Mouse (Mus musculus): ENCODE measurements around the gene Yipf6.
"Not testable (repeated sequence)": the region's sequence is repeated elsewhere in the genome, so short reads cannot be mapped to it uniquely, and the experiment has no call there.

Gene Yipf6

DNA sequence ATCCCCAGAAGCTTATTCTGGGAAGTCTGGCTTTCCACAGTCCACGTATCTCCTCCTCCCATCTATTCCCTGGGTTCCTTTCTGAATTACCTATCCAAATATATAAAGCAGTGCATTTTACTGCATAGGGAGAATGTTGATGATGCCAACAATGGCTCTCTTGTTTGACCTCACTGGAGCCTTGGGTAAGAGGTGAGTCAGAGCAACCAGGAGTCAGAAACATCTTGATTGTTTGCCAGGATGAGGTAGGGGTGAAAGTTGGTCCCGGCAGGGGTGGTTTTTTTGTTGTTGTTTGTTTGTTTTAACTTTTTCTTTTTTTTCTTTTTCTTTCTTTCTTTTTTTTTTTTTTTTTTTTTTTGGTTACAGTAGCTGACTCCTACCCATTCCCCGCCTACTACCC, at the start of gene Yipf6:
TSS of gene Yipf6 (plus strand) at position 216 of the 400 bp plus-strand sequence.
- DNase-seq (ENCODE audit: low spot score) = no peak

DNA sequence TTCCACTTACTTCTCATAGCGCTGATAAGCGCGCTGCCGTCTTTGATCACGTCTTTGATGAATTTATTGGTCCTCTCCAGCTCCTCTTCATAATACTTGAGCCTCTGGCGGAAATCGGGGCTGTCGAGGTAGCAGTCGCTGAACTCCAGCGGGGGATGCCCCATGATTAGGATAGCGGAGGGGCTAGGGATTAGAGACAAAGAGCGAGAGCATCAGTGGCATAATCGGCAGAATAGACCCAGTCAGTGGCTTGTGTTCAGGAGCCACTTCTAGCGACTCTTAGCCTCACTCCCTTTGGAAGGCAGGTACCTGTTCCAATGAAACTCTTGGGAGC, 46.1 kb upstream of the Yipf6 start:
- DNase-seq (ENCODE audit: low spot score) = no peak

DNA sequence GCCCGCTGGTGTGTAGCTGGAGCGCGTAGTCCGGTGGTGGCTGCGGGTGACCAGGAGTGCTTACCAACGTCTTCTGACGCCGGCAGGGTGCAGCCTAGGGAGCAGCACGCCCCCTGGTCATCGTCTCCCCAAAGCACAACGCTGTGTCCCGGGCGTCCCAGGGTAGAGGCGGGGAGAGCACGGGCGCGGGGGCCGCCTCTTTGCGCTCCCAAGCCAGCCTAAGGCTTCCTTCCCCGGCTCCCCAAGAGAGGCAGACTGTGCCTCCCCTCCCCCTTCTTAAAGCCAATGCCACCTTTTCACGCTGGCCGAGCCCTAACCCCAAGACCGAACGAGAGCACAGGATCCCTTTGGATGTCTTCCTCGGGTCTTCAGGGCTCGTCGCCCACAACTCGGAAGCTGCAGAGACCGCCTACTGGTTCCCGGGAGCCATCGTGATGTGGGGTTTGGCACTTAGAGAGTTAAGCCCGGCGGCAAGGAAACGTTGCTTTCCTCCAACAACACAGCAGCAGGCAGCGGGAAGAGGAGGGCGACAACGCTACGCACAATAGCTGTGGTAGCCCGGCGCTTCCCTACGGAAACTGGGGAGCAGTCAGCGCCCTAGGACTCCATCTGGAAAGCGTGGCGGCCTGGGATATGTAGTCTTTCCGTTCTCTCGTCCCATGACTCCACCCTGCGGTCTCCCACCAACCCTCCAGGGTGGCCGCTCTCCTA, 45.6 kb upstream of the Yipf6 start, which contains the start of gene Ophn1:
TSS of gene Ophn1 (minus strand) at position 620 of the 711 bp plus-strand sequence.
- peak; percentile 43 for DNase-seq (ENCODE audit: low spot score)

DNA sequence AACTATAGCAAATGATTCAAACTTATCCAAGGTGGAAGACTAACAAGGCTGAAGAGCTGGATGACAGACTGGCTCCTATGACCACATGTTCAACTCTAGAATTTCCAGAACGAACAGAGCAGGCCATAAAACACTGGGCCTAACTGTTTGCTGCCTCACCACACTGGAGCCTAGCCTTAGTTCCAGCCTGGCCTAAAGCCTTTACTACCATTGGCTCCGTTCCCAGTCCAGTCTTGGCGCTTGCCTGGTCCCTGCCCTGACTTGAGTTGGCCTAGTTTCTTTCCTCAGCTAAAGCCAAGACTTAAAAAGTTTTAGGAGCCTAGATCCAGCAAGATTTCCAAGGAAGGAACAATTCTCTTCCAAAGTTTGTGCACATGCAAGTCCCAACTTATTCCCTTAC, 37.8 kb upstream of the Yipf6 start:
- no peak for DNase-seq (ENCODE audit: low spot score)

DNA sequence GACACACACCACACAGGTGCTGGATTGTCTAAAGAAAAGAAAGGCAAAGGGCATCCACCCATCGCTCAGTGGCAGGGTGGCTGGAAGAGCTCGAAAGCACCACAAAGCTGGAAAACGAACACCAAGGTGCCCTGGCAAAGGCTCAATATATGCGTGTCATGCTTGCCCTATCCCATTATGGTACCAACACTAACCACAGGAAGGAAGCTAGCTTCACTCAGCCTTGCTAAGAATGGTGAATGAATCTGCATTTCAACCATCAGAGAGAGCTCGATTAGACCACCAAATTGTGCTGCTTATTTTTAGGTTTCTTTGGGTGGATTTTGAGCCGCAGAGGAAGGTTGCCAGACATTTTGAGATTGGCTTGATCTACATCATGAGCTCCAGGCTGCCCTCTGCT, 31.9 kb upstream of the Yipf6 start:
- DNase-seq (ENCODE audit: low spot score) = no peak

DNA sequence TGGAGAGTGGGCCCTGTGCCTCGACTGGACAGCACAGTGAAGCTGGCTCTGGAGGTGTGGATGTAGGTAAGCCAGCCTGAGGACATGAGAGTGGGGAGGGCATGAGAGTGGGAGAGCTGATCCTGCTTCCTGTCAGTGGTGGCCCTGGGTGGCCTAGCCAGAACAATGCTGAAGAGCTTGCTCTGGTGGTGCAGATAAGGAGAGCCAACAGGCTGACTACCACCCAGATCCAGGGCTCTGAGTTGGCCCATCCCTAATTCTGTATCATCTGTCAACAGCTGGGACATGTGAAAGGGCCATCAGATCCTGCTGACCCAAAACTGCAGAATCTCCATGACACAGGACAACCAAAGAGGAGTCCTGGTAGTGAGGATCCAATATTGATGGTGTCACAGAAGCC, 27.2 kb upstream of the Yipf6 start:
- DNase-seq (ENCODE audit: low spot score) = no peak

DNA sequence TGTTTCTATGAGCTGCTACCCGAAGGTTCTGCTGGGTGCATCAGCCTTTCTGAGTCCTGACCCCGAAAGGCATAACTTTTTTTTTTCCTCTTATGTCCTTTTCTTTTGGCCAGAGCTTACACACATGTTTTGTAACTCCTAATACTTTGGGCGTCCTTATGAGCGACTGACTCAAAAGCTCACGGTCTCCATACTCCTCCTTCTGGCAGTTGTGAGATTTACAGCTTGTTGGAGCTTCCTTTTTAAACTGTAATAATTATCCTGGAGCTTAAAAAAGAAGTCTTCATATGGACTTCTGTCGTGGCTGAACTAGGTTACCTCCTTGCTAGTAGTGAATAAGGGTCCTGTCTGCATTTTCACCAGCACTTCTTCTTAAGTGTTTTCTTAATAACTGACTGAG, 16.7 kb upstream of the Yipf6 start:
- no peak for DNase-seq (ENCODE audit: low spot score)

DNA sequence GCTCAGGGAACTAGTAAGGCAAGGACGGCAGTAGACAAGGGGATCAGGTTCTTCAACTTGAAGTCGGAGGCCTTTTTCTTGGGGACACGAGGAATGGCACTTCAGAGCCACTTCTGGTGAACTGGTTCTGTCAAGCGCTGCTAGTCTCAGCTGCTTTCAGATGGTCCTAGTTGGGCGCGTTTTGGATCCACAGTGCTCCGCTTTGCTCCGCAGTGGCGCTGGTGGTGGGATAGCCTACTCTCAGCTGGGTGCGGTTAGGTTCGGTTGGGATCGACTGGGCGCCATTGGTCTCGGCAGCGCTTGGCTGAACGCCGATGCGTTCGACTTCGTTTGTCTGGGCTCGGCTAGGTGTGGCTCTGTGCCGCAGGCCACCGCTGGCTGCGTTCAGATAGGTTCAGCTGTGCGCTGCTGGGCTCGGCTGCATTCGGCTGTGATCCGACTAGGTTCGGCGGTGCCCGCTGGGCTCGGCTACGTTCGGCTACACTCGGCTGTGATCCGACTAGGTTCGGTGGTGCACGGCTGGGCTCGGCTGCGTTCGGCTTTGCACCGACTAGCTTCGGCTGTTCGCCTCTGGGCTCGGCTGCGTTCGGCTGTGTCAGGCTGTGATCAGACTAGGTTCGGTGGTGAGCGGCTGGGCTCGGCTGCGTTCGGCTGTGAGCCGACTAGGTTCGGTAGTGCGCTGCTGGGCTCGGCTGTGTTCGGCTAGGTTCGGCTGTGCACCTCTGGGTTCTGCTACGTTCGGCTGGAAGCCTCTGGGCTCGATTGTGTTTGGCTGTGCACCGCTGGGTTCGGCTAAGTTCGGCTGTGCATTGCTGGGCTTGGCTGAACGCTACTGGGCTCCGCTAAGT, 815 bp downstream of the Yipf6 start:
- DNase-seq (ENCODE audit: low spot score) = peak; percentile 88

DNA sequence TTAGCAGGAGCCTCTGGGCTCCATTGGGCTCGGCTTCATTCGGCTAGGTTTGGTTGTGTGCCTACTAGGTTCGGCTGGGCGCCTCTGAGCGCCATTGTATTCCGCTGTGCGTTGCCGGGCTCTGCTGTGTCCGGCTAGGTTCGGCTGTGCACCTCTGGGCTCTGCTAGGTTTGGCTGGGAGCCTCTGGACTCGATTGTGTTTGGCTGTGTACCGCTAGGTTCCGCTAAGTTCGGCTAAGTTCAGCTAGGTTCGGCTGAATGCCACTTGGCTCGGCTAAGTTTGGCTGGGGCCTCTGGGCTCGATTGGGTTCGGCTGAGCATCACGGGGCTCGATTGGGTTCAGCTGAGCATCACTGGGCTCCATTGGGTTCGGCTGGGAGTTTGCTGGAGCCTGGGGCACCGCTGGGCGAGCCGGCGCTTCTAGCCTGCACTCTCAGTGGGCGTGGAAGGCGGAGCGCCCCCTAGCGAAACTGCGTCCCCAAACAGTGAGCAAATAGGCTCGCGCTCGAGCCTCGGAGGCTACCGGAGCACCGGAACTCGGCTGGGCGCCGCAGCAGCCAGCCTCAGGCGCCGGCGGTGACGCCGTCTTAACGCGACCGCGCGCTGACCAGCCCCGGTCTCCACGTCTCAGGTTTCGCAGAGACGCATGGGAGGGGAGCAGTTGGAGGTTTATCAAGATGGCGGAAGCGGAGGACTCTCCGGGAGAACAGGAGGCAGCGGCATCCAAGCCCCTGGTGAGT, 1.6 kb downstream of the Yipf6 start:
- peak; percentile 90 for DNase-seq (ENCODE audit: low spot score)

DNA sequence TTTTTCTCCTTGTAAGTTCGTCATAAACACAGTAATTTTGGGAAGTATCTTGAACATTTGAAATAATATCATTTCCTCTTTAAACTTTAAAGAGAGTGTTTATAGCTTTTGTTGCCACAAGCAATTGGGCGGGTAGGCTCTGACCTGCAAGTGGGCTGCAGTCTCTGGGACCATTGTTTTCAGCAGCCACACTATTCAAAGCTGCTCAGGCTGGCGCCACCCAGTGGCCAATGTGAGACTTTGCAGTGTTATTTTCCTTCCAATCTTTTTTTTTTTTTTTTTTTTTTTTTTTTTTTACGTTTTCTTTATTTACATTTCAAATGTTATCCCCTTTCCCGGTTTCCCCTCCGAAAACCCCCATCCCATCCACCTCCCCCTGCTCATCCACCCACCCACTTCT, 17.8 kb downstream of the Yipf6 start:
- DNase-seq (ENCODE audit: low spot score) = no peak

DNA sequence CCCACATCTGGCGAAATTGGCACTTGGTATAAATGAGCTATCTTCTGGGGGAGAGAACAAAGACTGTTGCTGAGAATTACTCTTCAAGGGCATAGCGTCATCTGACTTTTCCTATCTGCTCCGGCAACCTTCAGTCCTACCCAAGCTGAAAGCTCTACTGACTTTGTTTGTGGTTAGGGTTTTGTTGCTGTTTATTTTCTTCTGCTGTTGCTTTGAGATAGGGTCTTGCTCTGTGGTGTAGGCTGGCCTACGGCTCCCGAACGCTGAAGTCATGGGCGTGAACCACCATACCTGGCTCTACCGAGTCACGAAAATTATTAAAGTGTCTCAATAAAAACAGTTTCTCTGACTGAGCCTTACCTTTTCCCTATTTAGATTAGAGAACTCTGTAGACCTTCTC, 22.2 kb downstream of the Yipf6 start:
- DNase-seq (ENCODE audit: low spot score) = no peak

DNA sequence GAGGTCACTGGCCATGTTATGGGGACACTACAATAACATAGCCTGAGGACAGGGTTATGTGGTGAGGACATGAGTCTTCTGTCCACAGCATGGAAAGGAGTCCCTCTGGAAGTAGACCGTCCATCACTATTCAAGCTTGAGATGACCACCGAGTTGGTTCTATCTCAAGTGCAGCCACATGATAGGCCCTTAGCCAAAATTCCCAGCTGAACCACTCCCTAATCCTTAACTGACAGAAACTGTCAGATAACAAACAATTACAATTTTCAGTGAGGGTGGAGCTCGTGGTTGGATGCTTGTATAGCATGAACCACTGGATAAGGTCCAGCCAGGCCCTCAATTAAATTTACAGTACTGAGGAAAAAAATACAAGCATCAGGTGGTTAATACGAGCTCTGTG, 22.9 kb downstream of the Yipf6 start:
- DNase-seq (ENCODE audit: low spot score) = no peak

DNA sequence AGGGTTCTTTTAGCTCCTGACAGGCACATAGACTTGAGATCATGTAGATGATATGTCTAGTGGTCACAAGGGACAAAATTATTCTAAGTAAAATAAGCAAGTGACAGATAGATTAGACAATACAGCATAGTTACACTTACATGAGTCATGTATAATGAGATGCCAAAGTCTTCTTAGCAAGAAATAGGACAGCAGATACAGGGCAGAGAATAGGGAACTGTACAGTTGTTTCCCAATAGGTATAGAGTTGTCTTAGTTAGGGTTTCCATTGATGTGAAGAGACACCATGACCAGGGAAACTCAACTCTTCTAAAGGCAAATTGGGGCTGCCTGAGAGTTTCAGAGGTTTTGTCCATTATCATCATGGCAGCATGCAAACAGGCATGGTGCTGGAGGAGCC, 27.6 kb downstream of the Yipf6 start:
- no peak for DNase-seq (ENCODE audit: low spot score)

DNA sequence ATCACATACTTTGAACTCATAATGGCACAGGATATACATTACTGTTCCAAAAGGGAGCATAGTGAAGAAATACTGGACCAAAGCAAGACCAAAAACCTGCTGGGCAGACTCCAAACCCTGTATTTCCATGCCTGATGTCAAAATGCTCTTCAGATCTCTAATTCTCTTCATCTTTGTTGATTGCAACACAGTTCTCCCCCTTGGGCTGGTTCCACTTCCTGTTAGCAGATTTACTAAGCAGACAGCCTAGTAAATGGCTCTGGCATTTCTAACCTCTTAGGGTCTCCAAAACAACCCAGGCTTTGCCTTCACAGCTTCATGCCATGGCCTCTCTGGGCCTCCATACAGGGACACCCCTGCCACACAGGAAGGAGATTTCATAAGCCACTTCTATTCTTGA, 28.4 kb downstream of the Yipf6 start:
- DNase-seq (ENCODE audit: low spot score) = no peak

DNA sequence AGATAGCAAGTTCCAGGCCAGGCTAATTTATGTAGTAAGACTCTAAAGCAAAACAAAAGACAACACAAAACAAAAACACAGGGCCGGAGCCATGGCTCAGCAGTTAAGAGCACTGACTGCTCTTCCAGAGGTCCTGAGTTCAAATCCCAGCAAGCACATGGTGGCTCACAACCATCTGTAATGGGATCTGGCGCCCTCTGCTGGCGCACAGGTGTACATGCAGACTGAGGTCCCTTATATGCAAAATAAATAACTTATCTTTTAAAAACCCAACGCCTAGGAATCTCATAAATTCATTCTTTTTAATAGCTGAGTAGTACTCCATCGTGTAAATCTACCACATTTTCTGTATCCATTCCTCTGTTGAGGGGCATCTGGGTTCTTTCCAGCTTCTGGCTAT, 50.5 kb downstream of the Yipf6 start:
- DNase-seq (ENCODE audit: low spot score) = not testable (repeated sequence)

DNA sequence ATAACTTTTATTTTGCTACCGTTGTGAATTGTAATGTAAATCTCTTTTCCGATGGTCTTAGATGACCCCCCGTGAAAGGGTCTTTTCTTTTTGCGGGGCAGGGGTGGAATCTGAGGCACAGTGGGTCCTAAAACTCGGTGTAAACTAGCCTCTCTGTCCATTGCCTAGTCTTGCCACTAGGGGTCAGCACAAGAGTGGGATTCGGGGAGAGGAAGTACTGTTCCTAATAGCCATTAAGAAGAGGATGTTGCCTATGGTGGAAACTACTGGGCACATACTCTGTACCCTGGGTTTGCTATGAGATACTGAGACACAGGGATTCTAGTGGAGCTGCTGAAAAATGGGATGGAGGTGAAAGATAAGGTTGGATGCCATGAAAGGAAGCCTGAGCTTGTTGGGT, 53.5 kb downstream of the Yipf6 start:
- peak; percentile 37 for DNase-seq (ENCODE audit: low spot score)

All from yolk sac, embryonic 10.5 days (tissue).